Mouse (Mus musculus): ENCODE results near the gene Inppl1. TPM values are rescaled to one million over a fixed set of nuclear protein-coding genes. Genes with fewer than 3 reads are reported as not detected.

Gene Inppl1
- polyA plus RNA-seq, 1 experiment from 2014 or later: 35.6 TPM

DNA sequence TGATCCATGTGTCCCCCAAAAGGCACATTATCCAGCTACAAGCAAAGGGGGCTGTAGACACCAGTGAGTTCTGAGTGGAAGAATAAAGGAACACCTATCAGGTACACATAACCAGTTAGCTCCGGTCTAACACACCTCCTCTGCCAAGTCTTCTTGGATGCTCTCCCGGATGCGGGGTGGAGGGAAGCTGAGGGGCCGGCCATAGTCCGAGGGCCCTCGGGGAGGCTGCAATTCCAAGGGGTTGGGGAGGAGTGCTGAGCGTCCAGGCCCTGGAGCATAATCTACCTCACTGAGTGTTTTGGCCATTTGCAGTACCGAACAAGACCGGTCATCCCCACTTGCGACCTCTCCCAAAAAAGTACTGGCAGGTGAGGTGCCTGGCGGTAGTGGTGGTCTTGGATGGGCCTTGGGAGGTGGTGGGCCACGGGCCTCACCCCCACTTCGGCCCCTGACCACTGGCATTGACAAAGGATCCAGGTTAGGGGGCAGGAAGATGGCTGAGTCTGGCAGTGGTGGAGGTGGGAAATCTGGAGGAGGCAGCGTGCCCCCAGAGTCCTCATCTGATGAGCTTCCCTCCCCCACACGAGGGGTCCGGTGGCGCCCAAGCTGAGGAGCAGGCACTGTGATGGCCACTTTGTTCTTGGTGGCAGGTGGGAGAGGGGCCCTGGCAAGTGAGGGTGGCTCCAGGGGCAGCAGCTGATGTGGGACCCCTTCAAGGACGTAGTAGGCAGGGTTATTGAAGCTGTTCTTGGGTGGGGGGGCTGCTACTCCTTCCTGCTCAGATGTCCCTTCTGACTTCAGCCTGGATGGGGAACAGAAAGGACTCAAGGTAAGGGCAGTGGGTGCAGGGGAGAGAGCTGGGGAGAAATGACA is 14.0 kb downstream of the Inppl1 start:
- Histone ChIP-seq H3K27me3 (ENCODE audit: insufficient read depth, low read length) (peaks cover 18% of the 10 kb centered on the region), H3K9ac (ENCODE audit: low read depth, low read length) (no peak overlapping the region), H3K4me1 (replicated peaks; ENCODE audit: insufficient read depth, low read length) (peaks cover 19% of the 10 kb centered on the region), H3K36me3 (ENCODE audit: insufficient read depth, low read length) (peaks cover 41% of the 10 kb centered on the region), H3K4me3 (replicated peaks; ENCODE audit: low read depth, low read length) (no peak overlapping the region), H3K9me3 (replicated peaks; ENCODE audit: low read length) (no peaks in the 10 kb centered on the region), H3K4me2 (ENCODE audit: low read length) (no peak overlapping the region), H3K27ac (no peak overlapping the region)
- ATAC-seq (replicated peaks; ENCODE audit: low FRiP score, low read depth) (no peak), DNase-seq (ENCODE audit: low spot score) (no peak)
- no peak for TF ChIP-seq CTCF (IDR thresholded peaks at IDR 0.05; ENCODE audit: low read depth)
- 81% methylated on average over 18 of the region's 18 CpGs for WGBS

DNA sequence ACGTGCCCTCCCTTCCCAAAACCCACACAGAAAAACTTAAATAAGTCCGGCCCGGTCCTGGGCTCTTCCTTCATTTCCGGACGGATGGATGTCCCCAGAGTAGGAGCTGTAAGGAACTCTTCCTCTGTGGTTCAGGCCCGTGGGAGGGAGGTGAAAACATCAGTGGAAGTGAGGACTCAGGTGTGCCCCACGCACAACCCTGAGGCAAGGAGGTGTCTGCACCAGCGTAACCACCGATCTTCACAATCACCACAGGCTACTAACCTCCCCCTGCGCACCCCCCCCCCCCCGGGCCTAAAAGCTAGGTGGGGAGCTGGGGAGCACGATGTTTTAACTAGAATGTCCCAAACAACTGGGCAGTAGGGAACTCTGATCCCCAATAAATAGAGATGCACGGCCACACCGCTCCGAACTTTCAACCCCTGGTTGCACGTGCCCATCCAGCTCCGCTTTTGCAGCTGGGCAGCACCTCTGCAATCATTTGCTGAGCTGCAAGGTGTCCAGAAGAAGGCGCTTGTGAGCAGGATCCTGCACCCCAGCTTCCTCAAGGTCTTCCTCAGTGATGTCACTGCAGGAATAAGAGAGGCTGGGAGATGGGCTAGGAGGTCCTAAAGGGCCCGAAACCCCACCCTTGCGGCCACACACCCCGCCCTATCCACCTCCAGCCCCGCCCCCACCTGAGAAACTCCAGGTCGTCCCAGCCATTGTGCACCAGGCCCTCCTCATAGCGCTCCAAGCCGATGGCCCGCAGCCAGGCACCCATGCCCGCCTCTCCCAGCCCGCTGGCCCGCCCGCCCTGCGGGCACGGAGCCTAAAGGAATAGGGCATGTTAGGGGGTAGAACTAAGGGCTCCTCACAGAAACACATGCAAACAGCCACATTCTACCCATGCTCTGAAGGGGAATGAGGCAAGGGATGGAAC is 14.9 kb downstream of the Inppl1 start:
- Histone ChIP-seq H3K27ac (no peak overlapping the region), H3K27me3 (ENCODE audit: insufficient read depth, low read length) (peaks cover 27% of the 10 kb centered on the region), H3K4me1 (replicated peaks; ENCODE audit: insufficient read depth, low read length) (peaks cover 21% of the 10 kb centered on the region), H3K4me2 (ENCODE audit: low read length) (peak overlapping the region; percentile 89; the same call in 1 of the 2 replicates), H3K36me3 (ENCODE audit: insufficient read depth, low read length) (peaks cover 32% of the 10 kb centered on the region), H3K9ac (ENCODE audit: low read depth, low read length) (no peak overlapping the region), H3K4me3 (replicated peaks; ENCODE audit: low read depth, low read length) (no peak overlapping the region), H3K9me3 (replicated peaks; ENCODE audit: low read length) (no peaks in the 10 kb centered on the region)
- DNase-seq (ENCODE audit: low spot score) (peak; percentile 61), ATAC-seq (replicated peaks; ENCODE audit: low FRiP score, low read depth) (no peak; the same call in 1 of the 2 replicates)
- WGBS: 39% methylated on average over 32 of the region's 32 CpGs
- peak; percentile 67 for TF ChIP-seq CTCF (IDR thresholded peaks at IDR 0.05; ENCODE audit: low read depth)

DNA sequence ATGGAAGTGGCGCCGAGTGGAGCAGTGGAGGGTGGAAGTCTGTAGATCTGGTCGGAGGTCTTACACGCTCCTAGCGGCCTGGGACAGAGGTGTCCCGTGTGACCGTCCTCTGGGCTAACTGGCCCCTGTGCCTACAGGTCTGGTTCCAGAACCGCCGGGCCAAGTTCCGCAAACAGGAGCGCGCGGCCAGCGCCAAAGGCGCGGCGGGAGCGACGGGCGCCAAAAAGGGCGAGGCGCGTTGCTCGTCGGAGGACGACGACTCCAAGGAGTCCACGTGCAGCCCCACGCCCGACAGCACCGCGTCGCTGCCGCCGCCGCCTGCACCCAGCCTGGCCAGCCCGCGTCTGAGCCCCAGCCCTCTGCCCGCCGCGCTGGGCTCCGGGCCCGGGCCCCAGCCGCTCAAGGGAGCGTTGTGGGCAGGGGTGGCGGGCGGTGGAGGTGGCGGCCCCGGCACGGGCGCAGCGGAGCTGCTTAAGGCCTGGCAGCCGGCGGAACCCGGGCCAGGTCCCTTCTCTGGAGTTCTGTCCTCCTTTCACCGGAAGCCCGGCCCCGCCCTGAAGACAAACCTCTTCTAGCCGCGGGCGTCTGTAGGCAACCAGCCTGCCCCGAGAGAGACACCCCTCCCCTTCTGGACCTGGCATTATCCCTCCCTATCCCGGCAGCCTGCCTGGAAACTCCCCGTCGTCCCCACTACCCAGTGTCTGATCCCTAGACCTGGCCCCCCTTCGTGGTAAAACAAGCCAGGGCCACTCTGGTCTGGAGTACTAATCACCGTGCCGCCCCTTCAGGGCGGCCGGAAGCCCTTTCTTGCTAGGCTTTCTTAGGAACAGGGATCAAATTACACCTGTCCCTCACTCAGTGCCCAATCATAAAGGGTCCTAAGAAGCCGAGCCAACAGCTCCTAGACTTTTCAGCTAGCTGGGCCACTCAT is 16.2 kb downstream of the Inppl1 start:
- DNase-seq (ENCODE audit: low spot score) (peak; percentile 81), ATAC-seq (replicated peaks; ENCODE audit: low FRiP score, low read depth) (peak; percentile 80)
- Histone ChIP-seq H3K4me3 (replicated peaks; ENCODE audit: low read depth, low read length) (peak overlapping the region; percentile 37), H3K4me2 (ENCODE audit: low read length) (peak overlapping the region; percentile 89), H3K9ac (ENCODE audit: low read depth, low read length) (peak overlapping the region; percentile 67), H3K27ac (peak overlapping the region; percentile 47; the same call in 1 of the 2 replicates), H3K4me1 (replicated peaks; ENCODE audit: insufficient read depth, low read length) (peaks cover 26% of the 10 kb centered on the region), H3K9me3 (replicated peaks; ENCODE audit: low read length) (no peaks in the 10 kb centered on the region), H3K27me3 (ENCODE audit: insufficient read depth, low read length) (peaks cover 37% of the 10 kb centered on the region), H3K36me3 (ENCODE audit: insufficient read depth, low read length) (peaks cover 23% of the 10 kb centered on the region)
- TF ChIP-seq CTCF (IDR thresholded peaks at IDR 0.05; ENCODE audit: low read depth): no peak
- WGBS: under 1% methylated on average over 68 of the region's 71 CpGs

DNA sequence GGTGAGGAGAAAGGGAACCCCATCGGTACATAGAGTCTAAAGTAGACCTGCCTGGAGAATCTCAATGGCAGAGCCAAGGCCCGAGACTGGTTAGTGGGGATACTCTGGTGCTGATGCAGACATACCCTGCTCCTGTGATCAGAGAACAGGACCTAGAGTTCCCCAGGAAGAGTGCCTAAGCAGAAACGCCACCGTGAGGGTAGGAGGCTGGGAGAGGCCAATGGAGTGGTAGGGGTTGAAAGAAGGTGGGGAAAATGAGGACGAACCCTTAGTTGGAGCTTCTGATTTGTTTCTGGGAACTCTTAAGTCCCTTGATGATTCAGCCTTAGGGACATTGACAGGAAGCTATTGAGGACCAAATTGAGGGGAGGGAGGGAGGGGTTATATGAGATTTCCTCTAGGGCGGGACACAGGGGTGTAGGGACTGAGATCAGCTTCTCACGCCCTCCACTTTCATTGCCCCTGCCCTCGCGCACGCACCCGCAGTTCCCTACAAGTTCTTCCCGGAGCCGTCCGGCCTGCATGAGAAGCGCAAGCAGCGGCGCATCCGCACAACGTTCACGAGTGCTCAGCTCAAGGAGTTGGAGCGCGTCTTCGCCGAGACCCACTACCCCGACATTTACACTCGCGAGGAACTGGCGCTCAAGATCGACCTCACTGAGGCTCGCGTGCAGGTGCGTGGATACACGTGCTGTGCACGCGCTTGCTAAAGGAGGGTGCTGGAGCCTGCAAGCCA is 17.6 kb downstream of the Inppl1 start:
- Histone ChIP-seq H3K4me1 (replicated peaks; ENCODE audit: insufficient read depth, low read length) (peaks cover 26% of the 10 kb centered on the region), H3K36me3 (ENCODE audit: insufficient read depth, low read length) (peaks cover 9% of the 10 kb centered on the region), H3K27ac (no peak overlapping the region), H3K4me2 (ENCODE audit: low read length) (peak overlapping the region; percentile 89), H3K9me3 (replicated peaks; ENCODE audit: low read length) (no peaks in the 10 kb centered on the region), H3K27me3 (ENCODE audit: insufficient read depth, low read length) (peaks cover 37% of the 10 kb centered on the region), H3K9ac (ENCODE audit: low read depth, low read length) (no peak overlapping the region), H3K4me3 (replicated peaks; ENCODE audit: low read depth, low read length) (peak overlapping the region; percentile 26)
- no peak for DNase-seq (ENCODE audit: low spot score)
- 5% methylated on average over 35 of the region's 35 CpGs for WGBS
- TF ChIP-seq CTCF (IDR thresholded peaks at IDR 0.05; ENCODE audit: low read depth): no peak
- ATAC-seq (replicated peaks; ENCODE audit: low FRiP score, low read depth): no peak

DNA sequence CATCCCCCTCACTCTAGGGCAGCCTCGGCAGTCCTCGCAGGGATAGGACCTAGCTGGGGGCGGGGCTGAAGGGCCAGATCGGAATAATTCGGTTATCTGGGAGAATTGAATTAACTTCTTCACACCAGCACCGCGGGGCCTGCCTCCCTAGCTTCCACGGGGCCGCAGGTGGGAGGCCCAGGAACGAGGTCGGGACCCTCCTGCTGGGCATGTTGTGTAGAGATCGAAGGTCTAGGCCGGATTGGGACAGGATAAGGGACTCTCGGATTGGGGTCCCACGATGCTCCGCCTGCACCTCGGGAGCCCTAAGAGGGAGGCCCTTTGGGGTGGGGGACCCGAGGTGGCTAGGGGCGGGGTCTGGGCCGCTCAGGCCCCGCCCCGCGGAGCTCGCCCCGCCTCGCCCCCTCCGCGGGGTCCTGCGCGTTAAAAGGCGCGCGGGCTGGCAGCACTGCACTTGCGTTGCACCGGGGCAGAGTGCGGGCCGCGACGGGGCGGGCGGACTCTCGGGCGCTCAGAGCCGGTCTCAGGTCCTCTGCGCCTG is 20.1 kb downstream of the Inppl1 start, which contains the start of gene Phox2a:
Phox2a (plus strand) TSS at position 453 of the 541 bp plus-strand sequence.
- no peak for ATAC-seq (replicated peaks; ENCODE audit: low FRiP score, low read depth)
- Histone ChIP-seq H3K36me3 (ENCODE audit: insufficient read depth, low read length) (no peaks in the 10 kb centered on the region), H3K27me3 (ENCODE audit: insufficient read depth, low read length) (peaks cover 37% of the 10 kb centered on the region), H3K4me2 (ENCODE audit: low read length) (peak within 1 kb of the TSS; percentile 48), H3K9ac (ENCODE audit: low read depth, low read length) (peak within 1 kb of the TSS; percentile 35; the same call in 1 of the 2 replicates), H3K4me1 (replicated peaks; ENCODE audit: insufficient read depth, low read length) (peaks cover 26% of the 10 kb centered on the region), H3K9me3 (replicated peaks; ENCODE audit: low read length) (no peaks in the 10 kb centered on the region), H3K4me3 (replicated peaks; ENCODE audit: low read depth, low read length) (peak within 1 kb of the TSS; percentile 24), H3K27ac (no peak within 1 kb of the TSS)
- no peak for TF ChIP-seq CTCF (IDR thresholded peaks at IDR 0.05; ENCODE audit: low read depth)
- DNase-seq (ENCODE audit: low spot score): no peak
- 1% methylated on average over 32 of the region's 45 CpGs for WGBS

Data from kidney, postnatal 0 days (tissue).